ENCODE assay signal across 23 mouse cellular contexts in genomic region chr8:70073682-70074081, GRCm38 (mm10). TPM values are rescaled to one million over a fixed set of nuclear protein-coding genes. Genes with fewer than 3 reads are reported as not detected.
"Had no signal": no experiment of that assay in that cellular context is flagged by ENCODE, and none has a peak within 500 bp of the region (broad histone marks: within the 10 kb centered on the region; RNA-seq: fewer than 3 reads in every experiment).

No protein-coding gene starts in this region.

- H3K9me3 ChIP-seq: limb, embryonic 12.5 days; limb, embryonic 15.5 days; megakaryocyte, embryonic 14.5 days; midbrain, embryonic 10.5 days; midbrain, embryonic 13.5 days; neural tube, embryonic 13.5 days; stomach, embryonic 15.5 days had no signal

- H3K27ac ChIP-seq: limb, embryonic 12.5 days; limb, embryonic 15.5 days; macrophage; midbrain, embryonic 10.5 days; midbrain, embryonic 13.5 days; neural tube, embryonic 13.5 days; stomach, embryonic 15.5 days had no signal

- H3K4me2 ChIP-seq: midbrain, embryonic 13.5 days had no signal

- DNase-seq: kidney, adult 18-20 months; kidney, postnatal 14 days; kidney, postnatal 4 days; left cerebral cortex, postnatal 4 days; lung, embryonic 14.5 days; spleen, adult 18-20 months; thymus, postnatal 25 days had no signal

- H3K4me1 ChIP-seq: midbrain, embryonic 13.5 days; neural tube, embryonic 13.5 days had no signal

- H3K9ac ChIP-seq: limb, embryonic 12.5 days; limb, embryonic 15.5 days; lung, embryonic 14.5 days; midbrain, embryonic 13.5 days; neural tube, embryonic 13.5 days; stomach, embryonic 15.5 days had no signal

- ATAC-seq: inflammation-experienced regulatory T-cells, adult 6 months; lung, postnatal 0 days; midbrain, embryonic 13.5 days; midbrain, embryonic 16.5 days had no signal

- H3K27me3 ChIP-seq: limb, embryonic 15.5 days; midbrain, embryonic 13.5 days; neural tube, embryonic 13.5 days; stomach, embryonic 15.5 days had no signal

- H3K4me3 ChIP-seq: limb, embryonic 12.5 days; midbrain, embryonic 10.5 days; midbrain, embryonic 13.5 days; myocyte; neural tube, embryonic 13.5 days had no signal

RNA-seq across cellular contexts. Expression of gene Tm6sf2, which starts 1.0 kb away (rescaled TPM):
- total RNA-seq: monocyte, adult 5-6 weeks had no signal

RNA-seq across cellular contexts. Expression of gene Hapln4, which starts 9.6 kb away (rescaled TPM):
- total RNA-seq: monocyte, adult 5-6 weeks; neutrophil, adult 5-6 weeks had no signal
- polyA plus RNA-seq: inflammation-experienced regulatory T-cells, adult 6 months; kidney, embryonic 16.5 days; limb, embryonic 12.5 days; liver, embryonic 16.5 days; lung, postnatal 0 days had no signal

RNA-seq across cellular contexts. Expression of gene Ncan, which starts 47.0 kb away (rescaled TPM):
- total RNA-seq: monocyte, adult 5-6 weeks; neutrophil, adult 5-6 weeks had no signal
- polyA plus RNA-seq: inflammation-experienced regulatory T-cells, adult 6 months; macrophage; myocyte had no signal
